Mouse (Mus musculus): Measurements from ENCODE around the gene Atrip. TPM values are rescaled to one million over a fixed set of nuclear protein-coding genes. Genes with fewer than 3 reads are reported as not detected.

The Atrip gene
- polyA plus RNA-seq, 1 experiment from 2014 or later: 24.3 TPM

- Histone ChIP-seq H3K4me1 (replicated peaks; ENCODE audit: control insufficient read depth, insufficient read depth, low read length) (no peaks in the 10 kb centered on the region; the same call in 1 of the 2 replicates), H3K36me3 (ENCODE audit: control insufficient read depth, insufficient read depth, low read length) (no peaks in the 10 kb centered on the region), H3K9me3 (ENCODE audit: control insufficient read depth, low read length) (no peaks in the 10 kb centered on the region), H3K4me2 (no peak overlapping the region), H3K9ac (ENCODE audit: low read depth, low read length) (no peak overlapping the region), H3K4me3 (ENCODE audit: low read depth, low read length) (no peak overlapping the region), H3K27me3 (replicated peaks; ENCODE audit: control insufficient read depth, insufficient read depth, low read length) (no peaks in the 10 kb centered on the region), H3K27ac (ENCODE audit: low read depth, low read length) (no peak overlapping the region)
- no peak for ATAC-seq (replicated peaks; ENCODE audit: low FRiP score)
- WGBS: 76% methylated on average over 3 of the region's 3 CpGs
- DNase-seq (ENCODE audit: low spot score): no peak
These were observed 43.6 kb downstream of the Atrip start for GRCm38 (mm10) chr9:109030312-109030711.

GRCm38 (mm10) chr9:109028919-109029318, 45.0 kb downstream of the Atrip start:
- Histone ChIP-seq H3K27ac (ENCODE audit: low read depth, low read length) (no peak overlapping the region), H3K4me2 (no peak overlapping the region), H3K27me3 (replicated peaks; ENCODE audit: control insufficient read depth, insufficient read depth, low read length) (no peaks in the 10 kb centered on the region), H3K4me3 (ENCODE audit: low read depth, low read length) (no peak overlapping the region), H3K36me3 (ENCODE audit: control insufficient read depth, insufficient read depth, low read length) (no peaks in the 10 kb centered on the region), H3K9ac (ENCODE audit: low read depth, low read length) (no peak overlapping the region), H3K9me3 (ENCODE audit: control insufficient read depth, low read length) (no peaks in the 10 kb centered on the region), H3K4me1 (replicated peaks; ENCODE audit: control insufficient read depth, insufficient read depth, low read length) (no peaks in the 10 kb centered on the region; the same call in 1 of the 2 replicates)
- 79% methylated on average over 5 of the region's 5 CpGs for WGBS
- ATAC-seq (replicated peaks; ENCODE audit: low FRiP score): no peak
- no peak for DNase-seq (ENCODE audit: low spot score)

- Histone ChIP-seq H3K27ac (ENCODE audit: low read depth, low read length) (no peak overlapping the region), H3K4me3 (ENCODE audit: low read depth, low read length) (no peak overlapping the region), H3K9me3 (ENCODE audit: control insufficient read depth, low read length) (no peaks in the 10 kb centered on the region), H3K27me3 (replicated peaks; ENCODE audit: control insufficient read depth, insufficient read depth, low read length) (no peaks in the 10 kb centered on the region), H3K36me3 (ENCODE audit: control insufficient read depth, insufficient read depth, low read length) (no peaks in the 10 kb centered on the region), H3K9ac (ENCODE audit: low read depth, low read length) (no peak overlapping the region), H3K4me2 (no peak overlapping the region), H3K4me1 (replicated peaks; ENCODE audit: control insufficient read depth, insufficient read depth, low read length) (no peaks in the 10 kb centered on the region; the same call in 1 of the 2 replicates)
- no peak for DNase-seq (ENCODE audit: low spot score)
- 79% methylated on average over 3 of the region's 3 CpGs for WGBS
- ATAC-seq (replicated peaks; ENCODE audit: low FRiP score): no peak
These were observed 45.5 kb downstream of the Atrip start for GRCm38 (mm10) chr9:109028421-109028820.

- DNase-seq (ENCODE audit: low spot score): no peak
- Histone ChIP-seq H3K27me3 (replicated peaks; ENCODE audit: control insufficient read depth, insufficient read depth, low read length) (no peaks in the 10 kb centered on the region), H3K4me2 (no peak overlapping the region), H3K9me3 (ENCODE audit: control insufficient read depth, low read length) (no peaks in the 10 kb centered on the region), H3K36me3 (ENCODE audit: control insufficient read depth, insufficient read depth, low read length) (no peaks in the 10 kb centered on the region), H3K27ac (ENCODE audit: low read depth, low read length) (no peak overlapping the region), H3K4me1 (replicated peaks; ENCODE audit: control insufficient read depth, insufficient read depth, low read length) (peaks cover 3% of the 10 kb centered on the region; the same call in 1 of the 2 replicates), H3K4me3 (ENCODE audit: low read depth, low read length) (no peak overlapping the region), H3K9ac (ENCODE audit: low read depth, low read length) (no peak overlapping the region)
- ATAC-seq (replicated peaks; ENCODE audit: low FRiP score): no peak
- WGBS: 79% methylated on average over 8 of the region's 8 CpGs
These were observed 46.4 kb downstream of the Atrip start for GRCm38 (mm10) chr9:109027521-109027920.

GRCm38 (mm10) chr9:109022866-109023685, 50.8 kb downstream of the Atrip start:
- Histone ChIP-seq H3K4me1 (replicated peaks; ENCODE audit: control insufficient read depth, insufficient read depth, low read length) (0 out of 2 replicates have a peak, but pooled peaks cover 3% of the 10 kb centered on the region), H3K4me2 (no peak overlapping the region), H3K27me3 (replicated peaks; ENCODE audit: control insufficient read depth, insufficient read depth, low read length) (no peaks in the 10 kb centered on the region), H3K9ac (ENCODE audit: low read depth, low read length) (no peak overlapping the region), H3K9me3 (ENCODE audit: control insufficient read depth, low read length) (no peaks in the 10 kb centered on the region), H3K4me3 (ENCODE audit: low read depth, low read length) (no peak overlapping the region), H3K36me3 (ENCODE audit: control insufficient read depth, insufficient read depth, low read length) (no peaks in the 10 kb centered on the region), H3K27ac (ENCODE audit: low read depth, low read length) (no peak overlapping the region)
- DNase-seq (ENCODE audit: low spot score) (no peak), ATAC-seq (replicated peaks; ENCODE audit: low FRiP score) (no peak)
- 80% methylated on average over 17 of the region's 17 CpGs for WGBS

GRCm38 (mm10) chr9:109021428-109021827, 52.5 kb downstream of the Atrip start:
- no peak overlapping the region for H3K27ac ChIP-seq (ENCODE audit: low read depth, low read length)
- H3K4me3 ChIP-seq (ENCODE audit: low read depth, low read length): no peak overlapping the region
- no peaks in the 10 kb centered on the region for H3K9me3 ChIP-seq (ENCODE audit: control insufficient read depth, low read length)
- H3K4me1 ChIP-seq (replicated peaks; ENCODE audit: control insufficient read depth, insufficient read depth, low read length): peaks cover 13% of the 10 kb centered on the region; the same call in 1 of the 2 replicates
- no peaks in the 10 kb centered on the region for H3K27me3 ChIP-seq (replicated peaks; ENCODE audit: control insufficient read depth, insufficient read depth, low read length)
- H3K4me2 ChIP-seq: no peak overlapping the region
- DNase-seq (ENCODE audit: low spot score) (no peak), ATAC-seq (replicated peaks; ENCODE audit: low FRiP score) (no peak)
- 0 out of 2 replicates have a peak overlapping the region, but pooled peaks have one; percentile 7 for H3K9ac ChIP-seq (ENCODE audit: low read depth, low read length)
- 65% methylated on average over 4 of the region's 4 CpGs for WGBS
- H3K36me3 ChIP-seq (ENCODE audit: control insufficient read depth, insufficient read depth, low read length): no peaks in the 10 kb centered on the region

- peak overlapping the region; percentile 68; the same call in 1 of the 2 replicates for H3K27ac ChIP-seq (ENCODE audit: low read depth, low read length)
- peak overlapping the region; percentile 23; the same call in 1 of the 2 replicates for H3K4me3 ChIP-seq (ENCODE audit: low read depth, low read length)
- peak overlapping the region; percentile 46 for H3K4me2 ChIP-seq
- DNase-seq (ENCODE audit: low spot score) (no peak), ATAC-seq (replicated peaks; ENCODE audit: low FRiP score) (peak; percentile 88)
- H3K9ac ChIP-seq (ENCODE audit: low read depth, low read length): no peak overlapping the region
- peaks cover 21% of the 10 kb centered on the region for H3K4me1 ChIP-seq (replicated peaks; ENCODE audit: control insufficient read depth, insufficient read depth, low read length)
- no peaks in the 10 kb centered on the region for H3K36me3 ChIP-seq (ENCODE audit: control insufficient read depth, insufficient read depth, low read length)
- WGBS: 19% methylated on average over 11 of the region's 11 CpGs
- no peaks in the 10 kb centered on the region for H3K9me3 ChIP-seq (ENCODE audit: control insufficient read depth, low read length)
- H3K27me3 ChIP-seq (replicated peaks; ENCODE audit: control insufficient read depth, insufficient read depth, low read length): no peaks in the 10 kb centered on the region
These were observed 56.8 kb downstream of the Atrip start for GRCm38 (mm10) chr9:109016973-109017604.

GRCm38 (mm10) chr9:109015397-109015796, 58.5 kb downstream of the Atrip start:
- ATAC-seq (replicated peaks; ENCODE audit: low FRiP score): peak; percentile 70
- Histone ChIP-seq H3K4me3 (ENCODE audit: low read depth, low read length) (no peak overlapping the region), H3K27me3 (replicated peaks; ENCODE audit: control insufficient read depth, insufficient read depth, low read length) (no peaks in the 10 kb centered on the region), H3K9ac (ENCODE audit: low read depth, low read length) (no peak overlapping the region), H3K9me3 (ENCODE audit: control insufficient read depth, low read length) (no peaks in the 10 kb centered on the region), H3K4me1 (replicated peaks; ENCODE audit: control insufficient read depth, insufficient read depth, low read length) (peaks cover 21% of the 10 kb centered on the region), H3K4me2 (no peak overlapping the region; the same call in 1 of the 2 replicates), H3K36me3 (ENCODE audit: control insufficient read depth, insufficient read depth, low read length) (no peaks in the 10 kb centered on the region), H3K27ac (ENCODE audit: low read depth, low read length) (no peak overlapping the region)
- no peak for DNase-seq (ENCODE audit: low spot score)
- WGBS: 30% methylated on average over 8 of the region's 8 CpGs
